Mouse (Mus musculus) liver, adult 2 months (tissue): ENCODE results near the gene Zfp426. TPM values are rescaled to one million over a fixed set of nuclear protein-coding genes. Genes with fewer than 3 reads are reported as not detected.

ENCODE experiments used
- DNase-seq: peaks from one replicate; pipeline ENCODE4 v3.0.0-alpha.2; 2011; ENCODE audit warnings: low read depth, low spot score; ENCODE audit errors: extremely low read depth
- H3K27ac ChIP-seq: fragments of 200-500 bp; replicated peaks from 2 replicates; pipeline ENCODE4 v1.5.1; 2012; ENCODE audit warnings: low read depth, mild to moderate bottlenecking, control low read depth, inconsistent platforms, low read length; ENCODE audit not compliant: insufficient read depth
- H3K27me3 ChIP-seq: fragments of 200-500 bp; 2 replicates; pipeline ENCODE4 v1.6.1; 2012; ENCODE audit warnings: mild to moderate bottlenecking, moderate library complexity, low read length, inconsistent platforms; ENCODE audit not compliant: control insufficient read depth, insufficient read depth
- H3K36me3 ChIP-seq: fragments of 200-500 bp; 2 replicates; pipeline ENCODE4 v1.6.1; 2012; ENCODE audit warnings: low read length, inconsistent platforms; ENCODE audit not compliant: control insufficient read depth, insufficient read depth
- H3K4me1 ChIP-seq: fragments of 200-500 bp; 2 replicates; pipeline ENCODE4 v1.6.1; 2011; ENCODE audit warnings: low read length; ENCODE audit not compliant: control insufficient read depth, insufficient read depth
- H3K4me3 ChIP-seq: fragments of 200-500 bp; 2 replicates; pipeline ENCODE4 v1.5.1; 2011; ENCODE audit warnings: low read depth, mild to moderate bottlenecking, control low read depth, low read length, moderate library complexity; ENCODE audit not compliant: insufficient read depth
- H3K79me2 ChIP-seq: fragments of 200-500 bp; 2 replicates; pipeline ENCODE4 v1.6.1; 2012; ENCODE audit warnings: inconsistent platforms, mild to moderate bottlenecking, low read length, moderate library complexity; ENCODE audit not compliant: control insufficient read depth, insufficient read depth
- H3K9ac ChIP-seq: fragments of 200-500 bp; 2 replicates; pipeline ENCODE4 v1.6.1; 2012; ENCODE audit warnings: low read depth, mild to moderate bottlenecking, control low read depth, inconsistent platforms, low read length
- CTCF ChIP-seq: fragments of 200-500 bp; IDR thresholded peaks from 2 replicates; pipeline ENCODE4 v1.5.1; 2011; ENCODE audit warnings: low read depth, low read length, control low read depth
- POLR2A ChIP-seq: fragments of 200-500 bp; IDR thresholded peaks from 2 replicates; pipeline ENCODE4 v1.6.1; 2011; ENCODE audit warnings: low read length, control low read depth; ENCODE audit not compliant: insufficient read depth; ENCODE audit errors: extremely low read depth
- WGBS: fragments of 180-500 bp; shearing (Covaris S2); methylation state at CpG from one replicate; pipeline ENCODE4 v1.1.7; 2018; 5-methylcytosine and 5-hydroxymethylcytosine counted together
- polyA plus RNA-seq: library from polyadenylated mRNA; depleted of rRNA; stranded (reverse); fragments of >200 nt; gene quantifications from 2 replicates; pipeline ENCODE4 v1.2.3, GENCODE M21; 2012
- total RNA-seq: library from RNA; depleted of rRNA; stranded (reverse); fragments of >200 nt; gene quantifications from 2 replicates; pipeline ENCODE4 v1.2.3, GENCODE M21; 2014

Zfp426 gene
- total and polyA plus RNA-seq, 2 experiments: 2.8 to 10.3 TPM

- TF ChIP-seq POLR2A (no peak), CTCF (no peak)
- WGBS: 20% methylated on average over 1 of the region's 1 CpGs
- H3K27me3 ChIP-seq: no peaks in the 10 kb centered on the region
- peaks cover 26% of the 10 kb centered on the region for H3K36me3 ChIP-seq
- DNase-seq: no peak
- H3K27ac ChIP-seq: no peak overlapping the region
- H3K79me2 ChIP-seq: peaks cover 23% of the 10 kb centered on the region
- H3K4me1 ChIP-seq: no peaks in the 10 kb centered on the region
- H3K4me3 ChIP-seq: no peak overlapping the region
- no peak overlapping the region for H3K9ac ChIP-seq
Observed at GRCm38 (mm10) chr9:20510346-20510745, 17.8 kb upstream of the Zfp426 start.

GRCm38 (mm10) chr9:20509676-20510075 is 17.1 kb upstream of the Zfp426 start:
- Histone ChIP-seq H3K4me3 (no peak overlapping the region), H3K9ac (no peak overlapping the region), H3K27ac (no peak overlapping the region), H3K79me2 (peaks cover 19% of the 10 kb centered on the region), H3K27me3 (no peaks in the 10 kb centered on the region), H3K4me1 (peaks cover 4% of the 10 kb centered on the region; the same call in 1 of the 2 replicates), H3K36me3 (peaks cover 27% of the 10 kb centered on the region)
- no peak for TF ChIP-seq CTCF
- TF ChIP-seq POLR2A: no peak
- DNase-seq: no peak
- WGBS: 97% methylated on average over 3 of the region's 3 CpGs

- no peak overlapping the region for H3K9ac ChIP-seq
- peaks cover 4% of the 10 kb centered on the region; the same call in 1 of the 2 replicates for H3K4me1 ChIP-seq
- DNase-seq: peak; percentile 38
- TF ChIP-seq POLR2A (no peak), CTCF (no peak)
- H3K79me2 ChIP-seq: no peaks in the 10 kb centered on the region; the same call in 1 of the 2 replicates
- H3K4me3 ChIP-seq: no peak overlapping the region
- H3K36me3 ChIP-seq: peaks cover 67% of the 10 kb centered on the region
- WGBS: 26% methylated on average over 5 of the region's 5 CpGs
- no peak overlapping the region for H3K27ac ChIP-seq
- no peaks in the 10 kb centered on the region for H3K27me3 ChIP-seq
Observed at GRCm38 (mm10) chr9:20504801-20505200, 12.3 kb upstream of the Zfp426 start.

- Histone ChIP-seq H3K9ac (peak overlapping the region; percentile 82), H3K4me1 (peaks cover 15% of the 10 kb centered on the region), H3K36me3 (peaks cover 20% of the 10 kb centered on the region), H3K4me3 (peak overlapping the region; percentile 99), H3K79me2 (peaks cover 3% of the 10 kb centered on the region; the same call in 1 of the 2 replicates), H3K27me3 (no peaks in the 10 kb centered on the region), H3K27ac (peak overlapping the region; percentile 98)
- no peak for TF ChIP-seq CTCF
- no peak for TF ChIP-seq POLR2A
- WGBS: under 1% methylated on average over 9 of the region's 9 CpGs
- DNase-seq: peak; percentile 58
Observed at GRCm38 (mm10) chr9:20493281-20493680, 735 bp upstream of the Zfp426 start.

GRCm38 (mm10) chr9:20491858-20492526 is 554 bp downstream of the Zfp426 start:
- DNase-seq: peak; percentile 22

GRCm38 (mm10) chr9:20489536-20489935 is 3.0 kb downstream of the Zfp426 start:
- Histone ChIP-seq H3K4me3 (no peak overlapping the region), H3K27me3 (no peaks in the 10 kb centered on the region), H3K36me3 (peaks cover 16% of the 10 kb centered on the region), H3K79me2 (0 out of 2 replicates have a peak, but pooled peaks cover 3% of the 10 kb centered on the region), H3K4me1 (peaks cover 15% of the 10 kb centered on the region), H3K27ac (peak overlapping the region; percentile 22), H3K9ac (no peak overlapping the region)
- TF ChIP-seq CTCF (no peak), POLR2A (no peak)
- peak; percentile 72 for DNase-seq
- WGBS: 42% methylated on average over 5 of the region's 5 CpGs

More at GRCm38 (mm10) chr9:20491858-20492526, 554 bp downstream of the Zfp426 start:
- Histone ChIP-seq H3K4me1 (peaks cover 15% of the 10 kb centered on the region), H3K27me3 (no peaks in the 10 kb centered on the region), H3K79me2 (peaks cover 3% of the 10 kb centered on the region; the same call in 1 of the 2 replicates), H3K4me3 (peak overlapping the region; percentile 99), H3K27ac (peak overlapping the region; percentile 98), H3K36me3 (peaks cover 9% of the 10 kb centered on the region), H3K9ac (peak overlapping the region; percentile 98)
- TF ChIP-seq POLR2A (no peak), CTCF (no peak)
- 5% methylated on average over 20 of the region's 20 CpGs for WGBS
